Mouse (Mus musculus): Measurements from ENCODE around the gene Wfs1. TPM values are rescaled to one million over a fixed set of nuclear protein-coding genes. Genes with fewer than 3 reads are reported as not detected.

Gene Wfs1
- total and polyA plus RNA-seq, 3 experiments, result 0.56 to 2.5 (median 1.8) TPM

DNA sequence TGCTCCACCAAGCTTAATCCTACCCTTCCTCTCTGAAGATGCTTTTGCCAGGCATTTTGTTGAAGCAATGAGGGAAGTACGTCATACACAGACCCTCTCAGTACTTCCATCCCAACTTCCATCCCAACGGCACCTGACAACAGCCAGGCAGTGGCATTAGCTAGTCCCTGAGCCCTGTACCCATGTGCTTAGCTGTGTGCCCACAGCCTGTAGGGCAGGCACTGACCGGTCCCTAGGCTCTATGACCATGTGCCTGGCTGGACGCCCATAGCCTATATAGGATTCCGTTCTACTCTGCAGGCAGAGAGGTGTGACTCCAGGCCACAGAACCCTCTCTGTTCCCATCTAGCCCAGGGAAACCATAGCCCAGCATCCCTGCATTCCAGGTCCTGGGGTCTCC is 51.0 kb downstream of the Wfs1 start:
- H3K79me2 ChIP-seq (replicated peaks; ENCODE audit: control insufficient read depth, extremely low read depth, insufficient read depth, poor library complexity, severe bottlenecking), result no peaks in the 10 kb centered on the region
- no peaks in the 10 kb centered on the region for H3K36me3 ChIP-seq (replicated peaks in 1 of 2; ENCODE audit: control insufficient read depth in 1 of 2, insufficient read depth in 1 of 2, low read length in 1 of 2)
- no peak overlapping the region for H3K4me2 ChIP-seq (ENCODE audit: insufficient read depth, low read depth, poor library complexity, severe bottlenecking)
- TF ChIP-seq TBP (conservative IDR thresholded peaks at IDR 0.05; ENCODE audit: low read depth, low read length) (no peak), UBTF (IDR thresholded peaks at IDR 0.05; ENCODE audit: low read depth, low read length) (no peak), POLR2AphosphoS2 (IDR thresholded peaks at IDR 0.05; ENCODE audit: low read depth, low read length) (no peak), MYC (IDR thresholded peaks at IDR 0.05; ENCODE audit: low read depth, low read length) (no peak), MXI1 (IDR thresholded peaks at IDR 0.05; ENCODE audit: low read depth, low read length) (no peak), IRF4 (IDR thresholded peaks at IDR 0.05; ENCODE audit: low read depth, low read length) (no peak), ZC3H11A (IDR thresholded peaks at IDR 0.05; ENCODE audit: low read depth, low read length) (no peak), KAT2A (IDR thresholded peaks at IDR 0.05; ENCODE audit: insufficient replicate concordance, low read length) (no peak), MAX (IDR thresholded peaks at IDR 0.05; ENCODE audit: low read length) (no peak), RAD21 (IDR thresholded peaks at IDR 0.05; ENCODE audit: low read depth, low read length) (no peak), NELFE (IDR thresholded peaks at IDR 0.05; ENCODE audit: low read depth, low read length) (no peak), CHD2 (IDR thresholded peaks at IDR 0.05; ENCODE audit: low read length) (no peak), USF1 (IDR thresholded peaks at IDR 0.05; ENCODE audit: low read depth, low read length) (no peak), USF2 (conservative IDR thresholded peaks at IDR 0.05; ENCODE audit: low read depth, low read length) (no peak), BHLHE40 (IDR thresholded peaks at IDR 0.05; ENCODE audit: low read depth, low read length) (no peak), PAX5 (IDR thresholded peaks at IDR 0.05; ENCODE audit: low read length) (no peak), TCF12 (IDR thresholded peaks at IDR 0.05; ENCODE audit: low read depth, low read length) (no peak)
- no peak overlapping the region for H3K9ac ChIP-seq (ENCODE audit: insufficient read depth, low read depth)
- H3K4me3 ChIP-seq (replicated peaks in 1 of 3; ENCODE audit: low read depth in 2 of 3, low read length in 2 of 3, poor library complexity in 1 of 3), result no peak overlapping the region
- H3K9me3 ChIP-seq (replicated peaks; ENCODE audit: low read length), result peaks cover 2% of the 10 kb centered on the region
- no peak for DNase-seq (ENCODE audit: extremely low read depth)
- peaks cover 74% of the 10 kb centered on the region for H3K27me3 ChIP-seq (replicated peaks)
- H3K4me1 ChIP-seq (ENCODE audit: control insufficient read depth in 1 of 2, insufficient read depth in 2 of 2), result no peaks in the 10 kb centered on the region
- in situ Hi-C loops (cut with MboI; ENCODE audit: low pct_ligation_motif_present, low pct_unique_long_range_greater_than_20kb, low sequenced_read_pairs), result no loop called here
- dilution Hi-C loops (cut with MboI; ENCODE audit: extremely low pct_ligation_motif_present, extremely low pct_unique_long_range_greater_than_20kb, low sequenced_read_pairs), result no loop called here
- no peak overlapping the region for H3K27ac ChIP-seq (ENCODE audit: insufficient read depth, low read depth)

GRCm38 (mm10) chr5:36936548-36936947 is 52.5 kb downstream of the Wfs1 start:
- H3K4me1 ChIP-seq (ENCODE audit: control insufficient read depth in 1 of 2, insufficient read depth in 2 of 2), result no peaks in the 10 kb centered on the region
- H3K27me3 ChIP-seq (replicated peaks), result peaks cover 69% of the 10 kb centered on the region
- in situ Hi-C loops (cut with MboI; ENCODE audit: low pct_ligation_motif_present, low pct_unique_long_range_greater_than_20kb, low sequenced_read_pairs), result no loop called here
- no peak overlapping the region for H3K9ac ChIP-seq (ENCODE audit: insufficient read depth, low read depth)
- H3K9me3 ChIP-seq (replicated peaks; ENCODE audit: low read length), result peaks cover 8% of the 10 kb centered on the region
- H3K36me3 ChIP-seq (replicated peaks in 1 of 2; ENCODE audit: control insufficient read depth in 1 of 2, insufficient read depth in 1 of 2, low read length in 1 of 2), result no peaks in the 10 kb centered on the region
- H3K79me2 ChIP-seq (replicated peaks; ENCODE audit: control insufficient read depth, extremely low read depth, insufficient read depth, poor library complexity, severe bottlenecking), result no peaks in the 10 kb centered on the region
- H3K4me2 ChIP-seq (ENCODE audit: insufficient read depth, low read depth, poor library complexity, severe bottlenecking), result no peak overlapping the region
- no peak for DNase-seq (ENCODE audit: extremely low read depth)
- no peak overlapping the region for H3K27ac ChIP-seq (ENCODE audit: insufficient read depth, low read depth)
- no peak overlapping the region for H3K4me3 ChIP-seq (replicated peaks in 1 of 3; ENCODE audit: low read depth in 2 of 3, low read length in 2 of 3, poor library complexity in 1 of 3)
- dilution Hi-C loops (cut with MboI; ENCODE audit: extremely low pct_ligation_motif_present, extremely low pct_unique_long_range_greater_than_20kb, low sequenced_read_pairs), result no loop called here
- TF ChIP-seq USF2 (conservative IDR thresholded peaks at IDR 0.05; ENCODE audit: low read depth, low read length), result no peak
- TF ChIP-seq CTCF (conservative IDR thresholded peaks at IDR 0.05 in 1 of 2, IDR thresholded peaks at IDR 0.05 in 1 of 2; ENCODE audit: low read depth in 2 of 2, low read length in 2 of 2), result peak in 1 of 2 experiments; percentile 53; a peak in 2 of 4 replicates
- no peak for TF ChIP-seq USF1 (IDR thresholded peaks at IDR 0.05; ENCODE audit: low read depth, low read length)
- TF ChIP-seq HCFC1 (IDR thresholded peaks at IDR 0.05; ENCODE audit: low read depth, low read length), result no peak
- no peak for TF ChIP-seq CHD2 (IDR thresholded peaks at IDR 0.05; ENCODE audit: low read length)
- no peak for TF ChIP-seq RCOR1 (conservative IDR thresholded peaks at IDR 0.05; ENCODE audit: low read depth, low read length)
- no peak for TF ChIP-seq POLR2A (IDR thresholded peaks at IDR 0.05; ENCODE audit: low read depth, low read length)
- TF ChIP-seq JUND (conservative IDR thresholded peaks at IDR 0.05; ENCODE audit: low read depth, low read length), result no peak
- peak; percentile 13; the same call in 1 of the 2 replicates for TF ChIP-seq SMC3 (IDR thresholded peaks at IDR 0.05; ENCODE audit: low read depth, low read length)
- no peak for TF ChIP-seq NRF1 (IDR thresholded peaks at IDR 0.05; ENCODE audit: low read depth, low read length)
- no peak for TF ChIP-seq MAZ (IDR thresholded peaks at IDR 0.05; ENCODE audit: low read depth, low read length)
- TF ChIP-seq ZC3H11A (IDR thresholded peaks at IDR 0.05; ENCODE audit: low read depth, low read length), result no peak
- no peak for TF ChIP-seq MXI1 (IDR thresholded peaks at IDR 0.05; ENCODE audit: low read depth, low read length)
- peak; percentile 20 for TF ChIP-seq RAD21 (IDR thresholded peaks at IDR 0.05; ENCODE audit: low read depth, low read length)
- TF ChIP-seq POLR2AphosphoS2 (IDR thresholded peaks at IDR 0.05; ENCODE audit: low read depth, low read length), result no peak
- no peak for TF ChIP-seq SIN3A (IDR thresholded peaks at IDR 0.05; ENCODE audit: low read length)
- TF ChIP-seq TBP (conservative IDR thresholded peaks at IDR 0.05; ENCODE audit: low read depth, low read length), result no peak
- no peak for TF ChIP-seq ZKSCAN1 (IDR thresholded peaks at IDR 0.05; ENCODE audit: borderline replicate concordance, low read depth, low read length)
- no peak for TF ChIP-seq UBTF (IDR thresholded peaks at IDR 0.05; ENCODE audit: low read depth, low read length)
- TF ChIP-seq MEF2A (IDR thresholded peaks at IDR 0.05; ENCODE audit: borderline replicate concordance, low read depth, low read length), result no peak
- no peak for TF ChIP-seq KAT2A (IDR thresholded peaks at IDR 0.05; ENCODE audit: insufficient replicate concordance, low read length)
- TF ChIP-seq ZNF384 (IDR thresholded peaks at IDR 0.05; ENCODE audit: low read depth, low read length), result no peak
- no peak for TF ChIP-seq E2F4 (IDR thresholded peaks at IDR 0.05; ENCODE audit: insufficient replicate concordance, low read depth, low read length)
- TF ChIP-seq NELFE (IDR thresholded peaks at IDR 0.05; ENCODE audit: low read depth, low read length), result no peak
- TF ChIP-seq TCF12 (IDR thresholded peaks at IDR 0.05; ENCODE audit: low read depth, low read length), result no peak
- no peak for TF ChIP-seq GABPA (IDR thresholded peaks at IDR 0.05; ENCODE audit: insufficient replicate concordance, low read depth, low read length)
- TF ChIP-seq MAX (IDR thresholded peaks at IDR 0.05; ENCODE audit: low read length), result no peak
- TF ChIP-seq IRF4 (IDR thresholded peaks at IDR 0.05; ENCODE audit: low read depth, low read length), result no peak
